In the genomic region with DNA sequence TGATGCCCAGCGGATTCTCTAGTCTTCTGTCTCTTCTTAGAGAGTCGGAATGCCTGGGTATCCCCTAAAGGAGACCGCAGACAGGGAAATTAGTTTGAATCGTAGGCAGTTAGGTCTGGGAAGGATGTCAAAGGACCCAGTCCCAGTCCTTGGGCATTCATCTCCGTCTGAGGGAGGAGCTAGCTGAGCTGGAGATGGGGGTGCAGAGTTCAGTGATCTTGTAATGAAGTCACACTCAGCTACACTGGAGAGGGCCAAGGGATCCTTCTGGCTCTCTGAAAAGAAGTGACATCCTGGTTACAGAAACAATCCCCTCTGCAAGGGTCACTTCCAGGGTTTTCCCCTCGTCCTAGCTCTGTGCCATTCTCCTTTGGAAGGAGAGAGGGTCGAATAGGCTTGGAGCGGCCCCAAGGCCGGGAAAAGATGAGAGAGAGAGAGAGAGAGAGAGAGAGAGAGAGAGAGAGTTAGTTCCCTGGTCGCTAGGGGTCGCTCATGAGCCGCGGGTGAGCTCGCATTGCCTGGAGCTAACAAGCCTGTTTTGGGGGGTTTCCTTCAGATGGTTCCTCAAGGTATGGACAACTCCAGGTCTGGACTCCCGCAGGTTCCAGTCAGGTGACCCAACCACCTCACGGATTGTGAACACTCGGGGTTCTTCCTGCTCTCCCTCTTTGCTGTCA, we compare ENCODE assay signal across 8 mouse cellular contexts. TPM values are rescaled to one million over a fixed set of nuclear protein-coding genes. Genes with fewer than 3 reads are reported as not detected.
A peak's percentile ranks its signal among the peaks of the same experiment; 100 is the strongest.
DNase-seq lines count a peak whose midpoint lies in the region; ATAC-seq and TF ChIP-seq lines count a peak whose summit lies in the region.

No protein-coding gene starts in this region.

- 5% methylated on average over 17 of the region's 17 CpGs for WGBS in midbrain, postnatal 0 days

- H3K36me3 ChIP-seq in midbrain, postnatal 0 days (ENCODE audit: insufficient read depth, low read length): no peaks in the 10 kb centered on the region
- no peaks in the 10 kb centered on the region for H3K36me3 ChIP-seq in splenic B cell, adult 2 months (ENCODE audit: control insufficient read depth, insufficient read depth, low read length, poor library complexity, severe bottlenecking)

- DNase-seq in A20 (ENCODE audit: low read depth, low spot score): peak; percentile 83
- peak; percentile 87 to 89 for DNase-seq in cerebellum, postnatal 36 days
- DNase-seq in heart, adult 8-10 months (ENCODE audit: low spot score): peak; percentile 38
- DNase-seq in kidney, adult 9 months: peak; percentile 69
- peak; percentile 73 for DNase-seq in liver
- peak; percentile 73 for DNase-seq in midbrain, postnatal 0 days (ENCODE audit: low spot score)
- DNase-seq in splenic B cell, adult 2 months (ENCODE audit: low read depth, low spot score): peak; percentile 82

- peak; percentile 10 for ATAC-seq in activated CD4-positive, CD25-positive, alpha-beta regulatory T cell, adult 4 months
- ATAC-seq in midbrain, postnatal 0 days (ENCODE audit: low FRiP score): 0 out of 2 replicates have a peak, but pooled peaks have one; percentile 24

- no peaks in the 10 kb centered on the region for H3K27me3 ChIP-seq in midbrain, postnatal 0 days (ENCODE audit: insufficient read depth, low read length)
- H3K27me3 ChIP-seq in splenic B cell, adult 2 months (ENCODE audit: control insufficient read depth, insufficient read depth, low read length, poor library complexity, severe bottlenecking): no peaks in the 10 kb centered on the region

- peak overlapping the region; percentile 72 for H3K9ac ChIP-seq in midbrain, postnatal 0 days (replicated peaks; ENCODE audit: low read length, poor library complexity, severe bottlenecking)

- H3K27ac ChIP-seq in midbrain, postnatal 0 days (ENCODE audit: low read depth, low read length): peak overlapping the region; percentile 81

- H3K4me2 ChIP-seq in midbrain, postnatal 0 days (ENCODE audit: low read depth, low read length, poor library complexity, severe bottlenecking): peak overlapping the region; percentile 72

- no peaks in the 10 kb centered on the region for H3K9me3 ChIP-seq in midbrain, postnatal 0 days (ENCODE audit: low read length)

- TF ChIP-seq CTCF in midbrain, postnatal 0 days (IDR thresholded peaks at IDR 0.05): peak; percentile 83

- peaks cover 17% of the 10 kb centered on the region for H3K4me1 ChIP-seq in midbrain, postnatal 0 days (ENCODE audit: insufficient read depth, low read length)

- H3K4me3 ChIP-seq in midbrain, postnatal 0 days (ENCODE audit: low read depth, low read length): peak overlapping the region; percentile 56

RNA-seq across cellular contexts. Expression of a gene that starts 1.0 kb away (rescaled TPM):
- under 1 TPM in 1 of 2 experiments, not detected in 1; 0.34 TPM for polyA plus RNA-seq in activated CD4-positive, CD25-positive, alpha-beta regulatory T cell, adult 4 months (2017; shearing (Covaris generic))
- total RNA-seq in heart, adult 8-10 months (2022): 1 to 10 TPM; 1.2 to 4.2 (median 2.8) TPM
- 311 and 368 TPM in 2 replicates for total RNA-seq in midbrain, postnatal 0 days (2014; rRNA removed)
- 83.5 and 86.4 TPM in 2 replicates for polyA plus RNA-seq in midbrain, postnatal 0 days (2015; fragmentation: Nextera tagmentation; extraction: Ambion mirVana)

RNA-seq across cellular contexts. Expression of a gene that starts 21.1 kb away (rescaled TPM):
- 1 to 10 TPM in 1 of 2 experiments, under 1 TPM in 1; 0.78 to 1.4 TPM for polyA plus RNA-seq in activated CD4-positive, CD25-positive, alpha-beta regulatory T cell, adult 4 months (2017; shearing (Covaris generic))
- total RNA-seq in heart, adult 8-10 months (2022): 1 to 10 TPM in 2 of 4 experiments, under 1 TPM in 2; 0.84 to 1.2 (median 0.98) TPM
- total RNA-seq in midbrain, postnatal 0 days (2014; rRNA removed): 7.5 and 13.4 TPM in 2 replicates
- 7.1 and 8.2 TPM in 2 replicates for polyA plus RNA-seq in midbrain, postnatal 0 days (2015; fragmentation: Nextera tagmentation; extraction: Ambion mirVana)

RNA-seq across cellular contexts. Expression of a gene that starts 50.1 kb away (rescaled TPM):
- 1 to 10 TPM; 6.7 to 9.0 TPM for polyA plus RNA-seq in activated CD4-positive, CD25-positive, alpha-beta regulatory T cell, adult 4 months (2017; shearing (Covaris generic))
- total RNA-seq in heart, adult 8-10 months (2022): 1 to 10 TPM; 7.6 to 8.5 (median 8.2) TPM
- total RNA-seq in midbrain, postnatal 0 days (2014; rRNA removed): 28.9 and 29.0 TPM in 2 replicates
- polyA plus RNA-seq in midbrain, postnatal 0 days (2015; fragmentation: Nextera tagmentation; extraction: Ambion mirVana): 11.1 and 11.4 TPM in 2 replicates

Comparison
In these comparisons a context has a peak if more than half of its experiments do, and no peak if none do; other contexts are left out.
1. Peak in every context shown above with its lines: DNase-seq, ATAC-seq, H3K4me3 ChIP-seq and H3K27ac ChIP-seq.
2. DNase-seq: peak in every context shown above with its lines; median percentile 88 in cerebellum, postnatal 36 days; 83 in A20; 82 in splenic B cell, adult 2 months; 73 in liver; 73 in midbrain, postnatal 0 days; 69 in kidney, adult 9 months; 38 in heart, adult 8-10 months.
3. RNA of a gene that starts 1.0 kb away (total RNA-seq): 311 to 368 TPM in midbrain, postnatal 0 days; 1.2 to 4.2 TPM in heart, adult 8-10 months; every median in the first group is over 10 times any median in the second.